In the genomic region with DNA sequence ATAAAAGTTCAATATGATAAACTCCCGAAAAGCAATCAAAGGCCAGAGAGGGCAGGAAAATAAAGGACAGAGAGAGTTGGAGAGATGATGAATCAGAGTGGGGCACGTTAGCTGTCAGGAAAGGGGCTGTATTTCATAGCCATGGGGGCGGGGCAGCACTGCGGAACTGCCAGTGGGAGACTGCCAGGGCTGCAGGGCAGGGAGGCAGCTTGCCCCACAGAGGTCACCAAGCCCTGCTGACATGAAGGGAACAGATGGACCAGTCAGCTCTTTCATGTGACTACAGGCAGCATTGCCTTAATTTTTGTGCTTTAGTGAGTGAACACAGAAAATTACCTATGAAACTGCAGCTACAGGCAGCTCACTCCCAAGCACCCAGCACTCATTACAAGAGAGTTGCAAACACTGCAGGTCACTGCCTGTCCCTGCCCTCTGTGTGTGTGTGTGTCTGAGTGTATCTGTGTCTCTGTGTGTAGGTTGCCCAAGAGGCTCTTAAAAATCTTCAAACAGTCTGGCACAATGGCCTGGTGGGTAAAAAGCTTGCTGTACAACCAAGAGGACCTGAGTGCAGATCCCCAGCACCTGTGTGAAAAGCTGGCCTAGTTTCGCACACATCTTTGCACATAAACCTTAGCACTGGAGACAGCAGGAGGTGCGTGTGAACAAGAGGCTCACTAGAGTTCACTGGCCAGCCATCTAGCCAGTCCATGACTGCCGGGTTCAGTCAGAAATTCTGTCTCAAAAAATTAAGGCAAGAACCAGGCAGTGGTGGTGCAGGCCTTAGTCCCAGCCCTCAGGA, we compare ENCODE assay signal across 8 mouse cellular contexts.
A peak's percentile ranks its signal among the peaks of the same experiment; 100 is the strongest.
DNase-seq lines count a peak whose midpoint lies in the region; ATAC-seq lines count a peak whose summit lies in the region.

No protein-coding gene starts in this region.

- peak; percentile 68 for DNase-seq in left cerebral cortex, postnatal 4 days
- no peak for DNase-seq in left cerebral cortex, adult 18-20 months (ENCODE audit: low spot score in 2 of 2)
- DNase-seq in adrenal gland, postnatal 36 days = peak; percentile 89 to 93
- DNase-seq in layer of hippocampus, postnatal 10 days (ENCODE audit: low spot score in 2 of 2) = no peak

- intact Hi-C loops in left cerebral cortex, postnatal 4 days (cut with DNase I) = no loop called here

- ATAC-seq in granulocyte monocyte progenitor cell, adult 5-6 weeks (replicated peaks; ENCODE audit: poor library complexity, severe bottlenecking) = peak; percentile 81
- ATAC-seq in megakaryocyte progenitor cell, adult 5-6 weeks (replicated peaks; ENCODE audit: poor library complexity) = peak; percentile 78
- no peak for ATAC-seq in monocyte, adult 5-6 weeks (replicated peaks; ENCODE audit: insufficient number of reproducible peaks, low FRiP score, low TSS enrichment, poor library complexity, severe bottlenecking)
- no peak for ATAC-seq in CD4-positive, CD25-positive, alpha-beta regulatory T cell, adult 4 months

Comparison
In these comparisons a context has a peak if more than half of its experiments do, and no peak if none do; other contexts are left out.
1. DNase-seq: peak in left cerebral cortex, postnatal 4 days (single experiment) and adrenal gland, postnatal 36 days (2 of 2); none in left cerebral cortex, adult 18-20 months (0 of 2) and layer of hippocampus, postnatal 10 days (0 of 2).
2. ATAC-seq: peak in granulocyte monocyte progenitor cell, adult 5-6 weeks (single experiment) and megakaryocyte progenitor cell, adult 5-6 weeks (single experiment); none in monocyte, adult 5-6 weeks (single experiment) and CD4-positive, CD25-positive, alpha-beta regulatory T cell, adult 4 months (single experiment).